Mouse (Mus musculus) adrenal gland, adult (tissue): ENCODE measurements at regions not wholly inside any gene's neighbourhood (a gene's known extent, or its start where the extent isn't known, plus 50 kb on each side); places are given as distances from the start of the nearest gene placed in this dataset.

ENCODE experiments used
- DNase-seq, 2 experiments: peaks; one replicate each; pipeline ENCODE4 v3.0.0; 2022 to 2023; ENCODE audit warnings: low spot score in 1 of 2; ENCODE audit not compliant: inconsistent age in 2 of 2

- DNase-seq: no peak
Observed at GRCm38 (mm10) chr4:7429308-7429707, 809.5 kb downstream of the Car8 start.

GRCm38 (mm10) chr4:7424081-7424480 is 814.8 kb downstream of the Car8 start:
- no peak for DNase-seq

- no peak for DNase-seq
Observed at GRCm38 (mm10) chr4:7423204-7423603, 815.6 kb downstream of the Car8 start.

GRCm38 (mm10) chr4:7422787-7423186 is 816.1 kb downstream of the Car8 start:
- no peak for DNase-seq

GRCm38 (mm10) chr4:7414301-7414700 is 824.5 kb downstream of the Car8 start:
- no peak for DNase-seq

- no peak for DNase-seq
Observed at GRCm38 (mm10) chr4:7392696-7393095, 846.1 kb downstream of the Car8 start.

GRCm38 (mm10) chr4:7391596-7391995 is 847.2 kb downstream of the Car8 start:
- DNase-seq: no peak

- no peak for DNase-seq
Observed at GRCm38 (mm10) chr4:7385069-7385468, 853.8 kb downstream of the Car8 start.

GRCm38 (mm10) chr4:7379996-7380395 is 858.8 kb downstream of the Car8 start:
- DNase-seq: no peak

GRCm38 (mm10) chr4:7364238-7365040 is 874.4 kb downstream of the Car8 start:
- no peak for DNase-seq

GRCm38 (mm10) chr4:7363508-7363907 is 875.3 kb downstream of the Car8 start:
- no peak for DNase-seq

- no peak for DNase-seq
Observed at GRCm38 (mm10) chr4:7356202-7356601, 882.6 kb downstream of the Car8 start.

- no peak for DNase-seq
Observed at GRCm38 (mm10) chr4:7347317-7347716, 891.5 kb downstream of the Car8 start.

- DNase-seq: no peak
Observed at GRCm38 (mm10) chr4:7341159-7341558, 897.7 kb downstream of the Car8 start.

GRCm38 (mm10) chr4:7314261-7314660 is 924.6 kb downstream of the Car8 start:
- no peak for DNase-seq

GRCm38 (mm10) chr4:7313219-7313618 is 925.6 kb downstream of the Car8 start:
- peak in 1 of 2 experiments; percentile 18 for DNase-seq

- no peak for DNase-seq
Observed at GRCm38 (mm10) chr4:7312160-7312559, 926.7 kb downstream of the Car8 start.

- no peak for DNase-seq
Observed at GRCm38 (mm10) chr4:7269047-7269446, 969.8 kb downstream of the Car8 start.

- DNase-seq: no peak
Observed at GRCm38 (mm10) chr4:7256486-7256885, 982.4 kb downstream of the Car8 start.

- DNase-seq: no peak
Observed at GRCm38 (mm10) chr4:7253616-7254015, 985.2 kb downstream of the Car8 start.

GRCm38 (mm10) chr4:7251641-7252040 is 987.2 kb downstream of the Car8 start:
- no peak for DNase-seq

GRCm38 (mm10) chr4:7247816-7248215 is 991.0 kb downstream of the Car8 start:
- no peak for DNase-seq

- DNase-seq: no peak
Observed at GRCm38 (mm10) chr4:7247244-7247643, 991.6 kb downstream of the Car8 start.
